Mouse (Mus musculus) megakaryocyte, embryonic 14.5 days (primary cell): ENCODE measurements around the gene Nf2. TPM values are rescaled to one million over a fixed set of nuclear protein-coding genes. Genes with fewer than 3 reads are reported as not detected.

Experiments
- H3K27me3 ChIP-seq: replicated peaks from 2 replicates; pipeline ENCODE3; 2012; ENCODE audit warnings: inconsistent platforms
- H3K36me3 ChIP-seq: replicated peaks from 2 replicates; pipeline ENCODE3; 2012; ENCODE audit warnings: low read length, inconsistent platforms, mixed read lengths
- H3K4me1 ChIP-seq: 2 replicates; pipeline ENCODE4 v1.6.1; 2012; ENCODE audit warnings: inconsistent platforms
- H3K4me3 ChIP-seq: replicated peaks from 2 replicates; pipeline ENCODE3; 2012; ENCODE audit warnings: moderate library complexity, mild to moderate bottlenecking, inconsistent platforms
- H3K9me3 ChIP-seq: 2 replicates; pipeline ENCODE4 v1.6.1; 2012; ENCODE audit warnings: inconsistent platforms
- FLI1 ChIP-seq: IDR thresholded peaks from 2 replicates; pipeline ENCODE4 v1.6.1; 2012; ENCODE audit warnings: low read length, inconsistent platforms, mixed read lengths
- GATA1 ChIP-seq: IDR thresholded peaks from 3 replicates; pipeline ENCODE4 v1.6.1; 2012; ENCODE audit warnings: mixed read lengths, low read length, inconsistent platforms, borderline replicate concordance
- polyA plus RNA-seq: library from polyadenylated mRNA; stranded (reverse); fragments of >175 nt; gene quantifications from 2 replicates; pipeline ENCODE4 v1.2.3, GENCODE M21; 2012; ENCODE audit warnings: low replicate concordance; ENCODE audit not compliant: insufficient read depth

Gene Nf2
- polyA plus RNA-seq, 1 experiment: 21.2 TPM

DNA sequence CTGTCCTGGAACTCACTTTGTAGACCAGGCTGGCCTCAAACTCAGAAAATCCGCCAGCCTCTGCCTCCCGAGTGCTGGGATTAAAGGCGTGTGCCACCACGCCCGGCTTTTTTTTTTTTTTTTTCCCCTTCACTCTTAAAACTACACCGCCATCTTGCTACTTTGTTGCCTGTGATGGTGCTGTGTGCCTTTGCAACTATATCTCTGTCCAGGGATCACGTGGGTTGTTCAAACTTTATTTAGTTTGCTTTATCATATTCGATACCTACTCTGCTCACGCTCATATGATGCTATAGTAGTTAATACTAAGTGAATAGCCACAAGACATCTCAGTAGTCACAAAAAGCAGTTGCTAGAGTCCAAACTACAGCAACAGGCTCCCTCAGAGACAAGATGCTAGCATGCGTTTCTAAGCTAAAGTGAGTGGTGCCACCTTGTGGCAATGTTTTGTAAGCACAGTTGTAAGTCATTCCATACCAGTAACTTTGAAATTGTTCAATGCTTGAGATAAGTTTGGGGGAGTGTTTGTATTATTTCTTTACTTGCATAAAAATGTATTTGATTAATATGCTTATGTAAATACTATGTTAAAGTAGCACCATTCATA lies 16.4 kb upstream of the Nf2 start:
- Histone ChIP-seq H3K4me3 (no peak overlapping the region), H3K4me1 (peaks cover 16% of the 10 kb centered on the region), H3K9me3 (no peaks in the 10 kb centered on the region), H3K27me3 (peaks cover 30% of the 10 kb centered on the region), H3K36me3 (no peaks in the 10 kb centered on the region)
- no peak for TF ChIP-seq GATA1
- TF ChIP-seq FLI1: no peak

DNA sequence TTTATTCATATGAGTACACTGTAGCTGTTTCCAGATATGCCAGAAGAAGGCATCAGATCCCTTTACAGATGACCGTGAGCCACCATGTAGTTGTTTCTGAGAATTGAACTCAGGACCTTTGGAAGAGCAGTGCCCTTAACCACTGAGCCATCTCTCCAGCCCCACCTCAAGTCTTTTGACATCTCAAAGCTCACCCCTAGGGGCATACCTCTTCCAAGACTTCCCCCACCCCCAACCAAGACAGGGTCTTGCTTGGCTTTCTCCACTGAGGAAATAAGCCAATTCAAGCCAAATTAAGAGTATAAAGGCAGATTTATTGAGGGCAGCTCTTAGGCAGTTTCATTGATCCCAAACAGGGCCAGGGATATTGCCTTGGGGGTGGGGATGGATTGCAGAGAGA lies 13.4 kb upstream of the Nf2 start:
- Histone ChIP-seq H3K27me3 (peaks cover 42% of the 10 kb centered on the region), H3K9me3 (no peaks in the 10 kb centered on the region), H3K4me1 (peaks cover 11% of the 10 kb centered on the region), H3K4me3 (no peak overlapping the region), H3K36me3 (no peaks in the 10 kb centered on the region)
- TF ChIP-seq GATA1 (no peak), FLI1 (no peak)

DNA sequence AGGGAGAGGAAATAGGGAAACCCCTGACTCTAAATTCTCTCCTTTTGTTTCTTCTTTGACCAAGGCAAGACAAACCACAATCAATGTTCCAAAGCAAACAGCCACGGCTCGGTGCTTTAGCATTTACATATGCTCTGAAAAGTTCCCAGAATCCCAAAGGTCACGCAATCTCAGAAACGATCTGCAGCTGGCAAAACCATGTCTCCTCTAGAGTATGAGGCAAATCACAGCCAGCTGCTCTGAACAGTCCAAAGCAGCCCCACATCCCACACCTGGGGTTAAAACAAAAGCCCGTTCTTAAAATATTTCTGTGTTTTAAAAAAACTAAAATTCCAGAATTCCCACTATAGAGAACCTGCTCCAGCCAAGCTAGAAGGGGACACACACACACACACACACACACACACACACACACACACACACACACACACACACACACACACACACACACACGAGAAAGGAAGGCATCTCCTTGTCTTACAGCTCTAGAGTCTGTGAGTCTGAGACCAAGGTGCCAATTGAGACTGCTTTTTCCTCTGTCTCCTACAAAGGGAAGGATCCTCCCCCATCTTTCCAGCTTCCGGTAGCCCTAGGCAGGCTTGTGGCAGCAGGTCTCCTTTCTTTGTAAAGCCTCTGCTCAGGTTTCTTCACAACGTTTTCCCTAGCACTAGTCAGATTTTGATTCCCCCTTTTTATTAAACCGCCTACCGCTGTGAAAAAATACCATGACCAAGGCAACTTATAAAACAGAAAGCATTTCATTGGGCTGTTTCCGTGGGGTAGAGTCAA lies 12.7 kb upstream of the Nf2 start:
- no peaks in the 10 kb centered on the region for H3K36me3 ChIP-seq
- peaks cover 46% of the 10 kb centered on the region for H3K27me3 ChIP-seq
- H3K4me1 ChIP-seq: peaks cover 11% of the 10 kb centered on the region
- TF ChIP-seq GATA1 (no peak), FLI1 (no peak)
- no peak overlapping the region for H3K4me3 ChIP-seq
- H3K9me3 ChIP-seq: no peaks in the 10 kb centered on the region

DNA sequence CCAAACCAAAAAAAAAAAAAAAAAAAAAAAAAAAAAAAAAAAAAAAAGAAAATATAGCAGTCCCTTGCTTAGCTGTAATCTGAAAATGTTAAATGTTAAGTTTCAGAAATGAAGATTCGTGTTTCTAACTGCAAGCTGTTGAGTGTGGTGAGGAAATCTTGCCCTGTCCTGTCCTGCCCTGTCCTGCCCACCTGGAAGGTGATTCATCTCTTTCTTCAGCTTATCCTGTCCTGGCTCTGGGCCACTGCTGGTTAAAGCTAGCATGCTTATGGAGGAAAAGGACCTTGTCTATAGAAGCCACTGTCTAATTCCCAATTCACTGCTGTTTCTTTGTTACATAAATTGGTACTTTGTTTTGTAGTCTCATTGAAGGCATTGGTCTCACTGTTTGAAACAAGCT lies 11.7 kb upstream of the Nf2 start:
- Histone ChIP-seq H3K4me3 (no peak overlapping the region), H3K36me3 (no peaks in the 10 kb centered on the region), H3K9me3 (no peaks in the 10 kb centered on the region), H3K4me1 (peaks cover 11% of the 10 kb centered on the region), H3K27me3 (peaks cover 41% of the 10 kb centered on the region)
- TF ChIP-seq FLI1 (no peak), GATA1 (no peak)

DNA sequence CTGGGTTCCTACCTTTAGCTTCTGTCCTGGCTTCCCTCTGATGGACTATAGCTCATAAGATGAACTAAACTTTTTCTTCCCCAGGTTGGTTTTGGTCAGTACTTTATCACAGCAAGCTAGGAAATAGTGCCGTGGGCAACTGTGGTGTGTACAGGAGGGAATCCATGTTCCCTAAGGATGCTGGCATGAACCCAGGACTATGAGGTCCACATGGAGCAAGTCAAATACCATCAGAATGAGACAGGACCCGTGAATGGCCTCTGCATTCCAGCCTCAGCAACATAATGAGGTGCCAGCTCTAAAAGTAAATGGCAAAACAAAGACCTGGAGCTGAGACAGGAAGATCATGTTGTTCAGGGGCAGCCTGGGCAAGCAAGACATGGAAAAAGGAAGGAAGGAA lies 9.1 kb upstream of the Nf2 start:
- H3K36me3 ChIP-seq: no peaks in the 10 kb centered on the region
- peaks cover 11% of the 10 kb centered on the region for H3K4me1 ChIP-seq
- H3K4me3 ChIP-seq: no peak overlapping the region
- TF ChIP-seq FLI1 (no peak), GATA1 (no peak)
- peaks cover 37% of the 10 kb centered on the region for H3K27me3 ChIP-seq
- no peaks in the 10 kb centered on the region for H3K9me3 ChIP-seq

DNA sequence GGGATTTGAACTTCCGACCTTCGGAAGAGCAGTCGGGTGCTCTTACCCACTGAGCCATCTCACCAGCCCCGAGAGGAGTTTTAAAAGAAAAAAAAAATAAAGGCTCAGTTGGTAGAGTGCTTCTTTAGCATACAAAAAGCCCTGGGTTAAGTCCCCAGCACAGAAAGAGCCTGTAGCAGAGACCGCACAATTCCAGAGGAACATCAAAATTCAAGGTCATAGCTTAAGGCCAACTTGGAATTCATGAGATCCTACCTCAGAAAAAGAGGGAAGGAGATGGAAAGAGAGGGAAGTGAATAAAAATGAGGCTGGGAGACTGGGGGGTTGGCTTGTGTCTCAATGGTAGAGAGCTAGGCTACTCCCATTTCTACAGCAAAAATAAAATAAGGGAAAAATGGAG lies 4.8 kb upstream of the Nf2 start:
- Histone ChIP-seq H3K27me3 (peaks cover 16% of the 10 kb centered on the region), H3K9me3 (peaks cover 11% of the 10 kb centered on the region; the same call in 1 of the 2 replicates), H3K4me1 (peaks cover 3% of the 10 kb centered on the region; the same call in 1 of the 2 replicates), H3K36me3 (peaks cover 4% of the 10 kb centered on the region), H3K4me3 (no peak overlapping the region)
- TF ChIP-seq GATA1 (no peak), FLI1 (no peak)

DNA sequence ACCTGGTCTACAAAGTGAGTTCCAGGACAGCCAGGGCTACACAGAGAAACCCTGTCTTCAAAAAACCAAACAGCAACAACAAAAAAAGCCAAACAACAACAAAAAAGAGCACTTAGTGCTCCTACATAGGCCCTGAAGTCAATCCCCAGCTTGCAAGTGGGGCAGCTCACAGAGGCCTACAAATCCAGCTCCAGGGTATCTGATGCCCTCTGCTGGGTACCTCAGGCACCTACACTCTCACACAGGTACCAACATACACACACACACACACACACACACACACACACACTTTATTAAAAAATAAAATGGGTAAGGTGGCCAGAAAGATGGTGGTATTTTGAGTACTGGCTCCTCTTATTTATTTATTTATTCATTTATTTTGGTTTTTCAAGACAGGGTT lies 3.7 kb upstream of the Nf2 start:
- Histone ChIP-seq H3K9me3 (peaks cover 11% of the 10 kb centered on the region; the same call in 1 of the 2 replicates), H3K27me3 (peaks cover 7% of the 10 kb centered on the region), H3K36me3 (peaks cover 4% of the 10 kb centered on the region), H3K4me1 (peaks cover 7% of the 10 kb centered on the region; the same call in 1 of the 2 replicates), H3K4me3 (no peak overlapping the region)
- TF ChIP-seq GATA1 (no peak), FLI1 (no peak)

DNA sequence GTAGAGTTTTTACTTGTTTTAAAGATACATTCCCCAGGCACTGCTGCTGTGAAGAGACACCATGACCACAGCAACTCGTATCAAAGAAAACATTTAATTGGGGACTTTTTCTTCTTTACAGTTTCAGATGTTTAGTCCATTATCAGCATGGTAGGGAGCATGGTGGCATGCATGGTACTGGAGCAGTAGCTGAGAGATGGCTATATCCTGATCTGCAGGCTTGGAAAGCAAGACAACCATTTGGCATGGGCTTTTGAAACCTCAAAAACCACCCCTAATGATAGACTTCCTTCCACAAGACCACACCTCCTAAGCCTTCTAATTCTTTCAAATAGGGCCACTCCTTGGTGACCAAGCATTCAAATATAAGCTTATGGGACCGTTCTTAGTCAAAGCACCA lies 1.1 kb upstream of the Nf2 start:
- Histone ChIP-seq H3K4me1 (peaks cover 27% of the 10 kb centered on the region), H3K4me3 (no peak overlapping the region), H3K9me3 (peaks cover 11% of the 10 kb centered on the region; the same call in 1 of the 2 replicates), H3K27me3 (no peaks in the 10 kb centered on the region), H3K36me3 (peaks cover 7% of the 10 kb centered on the region)
- TF ChIP-seq FLI1 (no peak), GATA1 (no peak)

DNA sequence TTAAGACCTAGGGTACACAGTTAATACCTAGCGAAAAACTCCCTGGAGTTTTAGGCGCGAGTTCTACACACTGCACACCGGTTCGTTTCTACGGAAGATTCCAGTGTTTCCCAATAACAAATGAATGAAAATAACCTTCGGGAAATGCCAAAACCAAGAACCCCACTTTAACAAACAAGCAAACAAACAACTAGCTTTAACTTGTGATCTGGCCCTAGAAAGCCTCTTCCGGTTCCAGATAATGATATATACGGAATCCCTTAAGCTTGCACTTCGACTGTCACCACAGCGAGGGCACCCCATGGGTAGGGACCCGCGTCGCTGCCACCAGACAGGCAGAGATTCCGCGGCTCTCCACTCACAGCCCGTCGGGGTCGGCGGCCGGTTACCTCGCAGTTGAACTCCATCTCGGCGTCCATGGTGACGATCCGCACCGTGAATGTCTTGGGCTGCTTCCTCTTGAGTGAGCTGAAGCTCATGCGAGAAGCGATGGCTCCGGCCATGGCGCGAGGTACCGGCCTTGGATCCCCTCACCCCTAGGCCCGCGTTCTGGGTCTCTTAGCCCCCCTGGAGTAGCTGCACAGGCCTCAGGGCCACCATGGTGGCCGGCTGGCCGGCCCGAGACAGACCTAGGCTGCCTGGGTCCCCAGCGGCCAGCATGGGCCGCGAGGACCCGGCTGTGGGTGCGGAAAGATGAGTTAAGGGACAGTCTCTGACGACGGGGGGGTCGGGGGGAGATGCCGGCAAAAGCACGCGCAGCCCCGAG lies 670 bp downstream of the Nf2 start:
- peak overlapping the region; percentile 98 for H3K4me3 ChIP-seq
- peaks cover 27% of the 10 kb centered on the region for H3K4me1 ChIP-seq
- peaks cover 7% of the 10 kb centered on the region for H3K36me3 ChIP-seq
- peaks cover 11% of the 10 kb centered on the region; the same call in 1 of the 2 replicates for H3K9me3 ChIP-seq
- TF ChIP-seq FLI1 (no peak), GATA1 (no peak)
- H3K27me3 ChIP-seq: no peaks in the 10 kb centered on the region

DNA sequence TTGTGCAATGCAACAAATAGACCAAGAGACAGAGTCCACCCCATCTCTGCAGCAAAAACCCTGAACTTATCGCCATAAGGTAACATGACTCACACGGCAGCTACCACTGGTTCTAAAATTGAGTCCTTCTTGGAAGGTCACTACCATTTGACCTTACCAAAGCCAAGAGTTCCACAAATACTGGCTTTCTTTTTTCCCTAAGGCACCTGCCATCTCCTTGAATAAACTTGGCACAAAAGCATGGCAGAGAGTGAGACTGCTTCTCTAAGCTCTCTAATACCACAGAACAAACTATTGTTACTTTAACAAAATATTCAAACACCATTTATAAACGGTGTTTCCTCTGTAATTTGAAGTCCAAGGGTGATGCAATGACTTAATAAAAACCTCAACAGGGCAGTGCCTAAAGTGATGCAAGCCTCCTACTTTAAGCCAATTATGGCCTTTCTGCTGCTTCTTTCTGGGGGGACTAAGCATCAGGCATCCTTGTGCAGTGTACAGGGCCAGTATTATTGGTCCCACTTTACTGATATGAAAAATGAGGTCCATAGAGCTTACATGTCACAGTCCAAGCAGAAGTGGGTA lies 8.3 kb downstream of the Nf2 start:
- TF ChIP-seq FLI1 (no peak), GATA1 (no peak)
- H3K4me1 ChIP-seq: peaks cover 22% of the 10 kb centered on the region
- H3K36me3 ChIP-seq: peaks cover 3% of the 10 kb centered on the region
- H3K27me3 ChIP-seq: no peaks in the 10 kb centered on the region
- H3K4me3 ChIP-seq: no peak overlapping the region
- H3K9me3 ChIP-seq: no peaks in the 10 kb centered on the region
